ENCODE assay signal across 7 mouse cellular contexts in genomic region chr1:119837035-119837751, GRCm38 (mm10). TPM values are rescaled to one million over a fixed set of nuclear protein-coding genes. Genes with fewer than 3 reads are reported as not detected.
DNase-seq lines count a peak whose midpoint lies in the region; ATAC-seq lines count a peak whose summit lies in the region.

Gene Ptpn4, minus strand, starts transcription at chr1:119837613.

- no peaks in the 10 kb centered on the region for H3K9me3 ChIP-seq in embryonic facial prominence, embryonic 11.5 days (replicated peaks; ENCODE audit: control insufficient read depth, low read length)
- H3K9me3 ChIP-seq in limb, embryonic 10.5 days (replicated peaks), result no peaks in the 10 kb centered on the region
- no peaks in the 10 kb centered on the region for H3K9me3 ChIP-seq in midbrain, embryonic 13.5 days

- DNase-seq in adrenal gland, postnatal 14 days, result peak; percentile 99
- DNase-seq in embryonic facial prominence, embryonic 11.5 days (ENCODE audit: low spot score), result peak; percentile 99
- peak; percentile 99 for DNase-seq in kidney, adult 11 months
- DNase-seq in limb, embryonic 10.5 days (ENCODE audit: low spot score), result peak; percentile 99
- DNase-seq in spleen, adult 12 weeks (ENCODE audit: low spot score), result peak; percentile 94

- peak; percentile 99 for ATAC-seq in embryonic facial prominence, embryonic 11.5 days (replicated peaks; ENCODE audit: insufficient number of reproducible peaks, low FRiP score, low TSS enrichment, low read depth)
- peak; percentile 98 for ATAC-seq in granulocyte monocyte progenitor cell, adult 5-6 weeks (replicated peaks; ENCODE audit: poor library complexity, severe bottlenecking)
- peak; percentile 100 for ATAC-seq in midbrain, embryonic 13.5 days

- peak within 1 kb of the TSS; percentile 87 for H3K27ac ChIP-seq in embryonic facial prominence, embryonic 11.5 days (replicated peaks; ENCODE audit: low read depth, low read length)
- H3K27ac ChIP-seq in limb, embryonic 10.5 days, result peak within 1 kb of the TSS; percentile 96
- H3K27ac ChIP-seq in midbrain, embryonic 13.5 days, result peak within 1 kb of the TSS; percentile 94

- no peaks in the 10 kb centered on the region for H3K27me3 ChIP-seq in embryonic facial prominence, embryonic 11.5 days (ENCODE audit: control insufficient read depth, insufficient read depth, low read length)
- no peaks in the 10 kb centered on the region for H3K27me3 ChIP-seq in limb, embryonic 10.5 days (ENCODE audit: low read depth, poor library complexity, severe bottlenecking)
- no peaks in the 10 kb centered on the region for H3K27me3 ChIP-seq in midbrain, embryonic 13.5 days

- no peaks in the 10 kb centered on the region for H3K36me3 ChIP-seq in embryonic facial prominence, embryonic 11.5 days (replicated peaks; ENCODE audit: control insufficient read depth, insufficient read depth, low read depth, low read length)
- no peaks in the 10 kb centered on the region for H3K36me3 ChIP-seq in limb, embryonic 10.5 days
- H3K36me3 ChIP-seq in midbrain, embryonic 13.5 days, result no peaks in the 10 kb centered on the region

- peak within 1 kb of the TSS; percentile 36 for H3K4me2 ChIP-seq in embryonic facial prominence, embryonic 11.5 days (ENCODE audit: low read depth, low read length)
- H3K4me2 ChIP-seq in midbrain, embryonic 13.5 days (replicated peaks), result peak within 1 kb of the TSS; percentile 72

- peak within 1 kb of the TSS; percentile 82 for H3K4me3 ChIP-seq in embryonic facial prominence, embryonic 11.5 days (ENCODE audit: low read depth, low read length)
- peak within 1 kb of the TSS; percentile 94 for H3K4me3 ChIP-seq in limb, embryonic 10.5 days
- peak within 1 kb of the TSS; percentile 82 for H3K4me3 ChIP-seq in midbrain, embryonic 13.5 days (replicated peaks)

- WGBS in embryonic facial prominence, embryonic 11.5 days, result under 1% methylated on average over 76 of the region's 79 CpGs
- under 1% methylated on average over 78 of the region's 79 CpGs for whole genome bisulfite sequencing in limb, embryonic 10.5 days
- WGBS in midbrain, embryonic 13.5 days, result under 1% methylated on average over 75 of the region's 79 CpGs

- H3K9ac ChIP-seq in embryonic facial prominence, embryonic 11.5 days (replicated peaks; ENCODE audit: low read length), result peak within 1 kb of the TSS; percentile 93
- peak within 1 kb of the TSS; percentile 92 for H3K9ac ChIP-seq in midbrain, embryonic 13.5 days (replicated peaks)

- no peaks in the 10 kb centered on the region for H3K4me1 ChIP-seq in embryonic facial prominence, embryonic 11.5 days (ENCODE audit: control insufficient read depth, insufficient read depth, low read length)
- H3K4me1 ChIP-seq in limb, embryonic 10.5 days, result peaks cover 14% of the 10 kb centered on the region
- peaks cover 23% of the 10 kb centered on the region for H3K4me1 ChIP-seq in midbrain, embryonic 13.5 days (replicated peaks)

RNA-seq across cellular contexts. Expression of gene Ptpn4, which starts in this region (rescaled TPM):
- total RNA-seq in adrenal gland, postnatal 14 days (2021), result 46.1 and 49.8 TPM in 2 replicates
- 9.7 and 11.8 TPM in 2 replicates for polyA plus RNA-seq in embryonic facial prominence, embryonic 11.5 days (2014; fragmentation: Nextera tagmentation; extraction: Ambion mirVana)
- total RNA-seq in granulocyte monocyte progenitor cell, adult 5-6 weeks (2014; fragmentation: Nextera tagmentation), result 23.0 and 28.0 TPM in 2 replicates
- 13.6 and 20.3 TPM in 2 replicates for total RNA-seq in granulocyte monocyte progenitor cell, adult 5-6 weeks (2017)
- polyA plus RNA-seq in limb, embryonic 10.5 days (2016; fragmentation: Nextera tagmentation; extraction: Ambion mirVana), result 3.2 and 6.5 TPM in 2 replicates
- polyA plus RNA-seq in midbrain, embryonic 13.5 days (2015; fragmentation: Nextera tagmentation; extraction: Ambion mirVana), result 10.6 and 11.8 TPM in 2 replicates

Comparison
In these comparisons a context has a peak if more than half of its experiments do, and no peak if none do; other contexts are left out.
1. Peak in every context shown above with its lines: DNase-seq, ATAC-seq, H3K4me3 ChIP-seq and H3K27ac ChIP-seq.